Mouse (Mus musculus): ENCODE measurements around the gene Mreg. TPM values are rescaled to one million over a fixed set of nuclear protein-coding genes. Genes with fewer than 3 reads are reported as not detected.
"Not testable (repeated sequence)": the region's sequence is repeated elsewhere in the genome, so short reads cannot be mapped to it uniquely, and the experiment has no call there.

The Mreg gene
- 11.3 and 11.9 TPM in 2 replicates for polyA plus RNA-seq (2012; rRNA removed)

GRCm38 (mm10) chr1:72211701-72212699 is at the start of gene Mreg:
Gene Mreg (minus strand): TSS chr1:72212307.
- WGBS, result 1% methylated on average over 86 of the region's 89 CpGs

GRCm38 (mm10) chr1:72256381-72257256 is 44.5 kb upstream of the Mreg start:
- DNase-seq (ENCODE audit: low read depth, low spot score), result no peak
- WGBS, result 80% methylated on average over 9 of the region's 9 CpGs

More at GRCm38 (mm10) chr1:72211701-72212699, at the start of gene Mreg:
- DNase-seq (ENCODE audit: low read depth, low spot score), result no peak

- WGBS, result 38% methylated on average over 11 of the region's 11 CpGs
- DNase-seq (ENCODE audit: low read depth, low spot score), result no peak
Measured at GRCm38 (mm10) chr1:72255854-72256175, 43.7 kb upstream of the Mreg start.

- 7% methylated on average over 15 of the region's 15 CpGs for WGBS
- DNase-seq (ENCODE audit: low read depth, low spot score), result peak; percentile 22
Measured at GRCm38 (mm10) chr1:72255062-72255853, 43.2 kb upstream of the Mreg start.

GRCm38 (mm10) chr1:72254545-72255061 is 42.5 kb upstream of the Mreg start:
- WGBS, result under 1% methylated on average over 35 of the region's 35 CpGs
- peak; percentile 75 for DNase-seq (ENCODE audit: low read depth, low spot score)

GRCm38 (mm10) chr1:72253881-72254491 is 41.9 kb upstream of the Mreg start:
- whole genome bisulfite sequencing, result 15% methylated on average over 11 of the region's 11 CpGs
- no peak for DNase-seq (ENCODE audit: low read depth, low spot score)

GRCm38 (mm10) chr1:72251806-72252205 is 39.7 kb upstream of the Mreg start:
- WGBS, result 98% methylated on average over 1 of the region's 1 CpGs
- DNase-seq (ENCODE audit: low read depth, low spot score), result no peak

GRCm38 (mm10) chr1:72248226-72248737 is 36.2 kb upstream of the Mreg start:
- 63% methylated on average over 9 of the region's 9 CpGs for WGBS
- not testable (repeated sequence) for DNase-seq (ENCODE audit: low read depth, low spot score)

GRCm38 (mm10) chr1:72244317-72245036 is 32.4 kb upstream of the Mreg start:
- WGBS, result 2% methylated on average over 12 of the region's 12 CpGs
- no peak for DNase-seq (ENCODE audit: low read depth, low spot score)

- peak; percentile 89 for DNase-seq (ENCODE audit: low read depth, low spot score)
- under 1% methylated on average over 46 of the region's 47 CpGs for WGBS
Measured at GRCm38 (mm10) chr1:72243656-72244316, 31.7 kb upstream of the Mreg start.

- no peak for DNase-seq (ENCODE audit: low read depth, low spot score)
- WGBS, result 85% methylated on average over 5 of the region's 5 CpGs
Measured at GRCm38 (mm10) chr1:72242581-72243143, 30.6 kb upstream of the Mreg start.

- WGBS, result 82% methylated on average over 3 of the region's 3 CpGs
- DNase-seq (ENCODE audit: low read depth, low spot score), result not testable (repeated sequence)
Measured at GRCm38 (mm10) chr1:72239113-72239512, 27.0 kb upstream of the Mreg start.

- DNase-seq (ENCODE audit: low read depth, low spot score), result no peak
- 72% methylated on average over 10 of the region's 10 CpGs for WGBS
Measured at GRCm38 (mm10) chr1:72238016-72238580, 26.0 kb upstream of the Mreg start.

GRCm38 (mm10) chr1:72237007-72237775 is 25.1 kb upstream of the Mreg start:
- DNase-seq (ENCODE audit: low read depth, low spot score), result no peak
- 5% methylated on average over 13 of the region's 13 CpGs for WGBS

- under 1% methylated on average over 37 of the region's 50 CpGs for WGBS
- not testable (repeated sequence) for DNase-seq (ENCODE audit: low read depth, low spot score)
Measured at GRCm38 (mm10) chr1:72236363-72237006, 24.4 kb upstream of the Mreg start.

GRCm38 (mm10) chr1:72232592-72232991 is 20.5 kb upstream of the Mreg start:
- 71% methylated on average over 10 of the region's 10 CpGs for WGBS
- DNase-seq (ENCODE audit: low read depth, low spot score), result not testable (repeated sequence)

Measured in large intestine, adult 2 months (tissue).